23 mouse cellular contexts compared by ENCODE assay signal in the genomic region with DNA sequence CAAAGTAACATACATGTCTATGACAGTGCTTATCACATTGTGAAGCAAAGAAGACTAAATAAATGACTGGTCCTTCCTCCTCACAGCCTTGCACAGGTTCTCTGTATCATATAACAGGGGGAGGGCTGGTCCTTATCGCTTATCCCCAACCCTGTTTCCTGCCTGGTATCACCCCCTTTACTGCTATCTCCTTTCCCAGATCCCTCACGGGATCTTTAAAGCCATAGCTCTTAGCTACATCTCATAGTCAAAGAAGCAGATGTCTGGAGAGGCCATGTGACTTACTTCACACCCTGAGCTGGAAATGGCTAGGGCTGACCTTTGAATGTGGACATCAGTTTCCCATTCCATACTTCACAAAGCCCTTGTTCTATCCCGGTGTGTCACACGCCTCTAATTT. TPM values are rescaled to one million over a fixed set of nuclear protein-coding genes. Genes with fewer than 3 reads are reported as not detected.
"Had no signal": no experiment of that assay in that cellular context is flagged by ENCODE, and none has a peak within 500 bp of the region (broad histone marks: within the 10 kb centered on the region; RNA-seq: fewer than 3 reads in every experiment).

No protein-coding gene starts in this region.

- H3K4me1 ChIP-seq: kidney, embryonic 15.5 days; limb, embryonic 15.5 days; midbrain, embryonic 12.5 days; neural tube, embryonic 15.5 days had no signal

- H3K9me3 ChIP-seq: kidney, embryonic 15.5 days; limb, embryonic 15.5 days; megakaryocyte, embryonic 14.5 days; midbrain, embryonic 12.5 days; neural tube, embryonic 15.5 days had no signal

- H3K4me2 ChIP-seq: kidney, embryonic 15.5 days; limb, embryonic 15.5 days; lung, embryonic 14.5 days; midbrain, embryonic 12.5 days; neural tube, embryonic 15.5 days had no signal

- DNase-seq: kidney, adult 18-20 months; kidney, postnatal 14 days; lung, embryonic 14.5 days; lung, postnatal 10 days; lung, postnatal 4 days; right cerebral cortex, adult 18-20 months; right cerebral cortex, postnatal 25 days; thymus, postnatal 36 days had no signal

- H3K9ac ChIP-seq: kidney, embryonic 15.5 days; limb, embryonic 15.5 days; lung, embryonic 14.5 days; midbrain, embryonic 12.5 days; neural tube, embryonic 15.5 days had no signal

- H3K27ac ChIP-seq: kidney, embryonic 15.5 days; left cerebral cortex, adult 2 months; limb, embryonic 15.5 days; midbrain, embryonic 12.5 days; neural tube, embryonic 15.5 days had no signal

- H3K4me3 ChIP-seq: kidney, embryonic 15.5 days; left cerebral cortex, adult 2 months; limb, embryonic 15.5 days; megakaryocyte, embryonic 14.5 days; midbrain, embryonic 12.5 days; myocyte; neural tube, embryonic 15.5 days had no signal

- H3K27me3 ChIP-seq: kidney, embryonic 15.5 days; limb, embryonic 15.5 days; midbrain, embryonic 12.5 days; neural tube, embryonic 15.5 days had no signal

RNA-seq across cellular contexts. Expression of gene Spink8, which starts 13.7 kb away (rescaled TPM):
- polyA plus RNA-seq: intestine, embryonic 14.5 days; large intestine, adult 2 months; limb, embryonic 11.5 days; lung, embryonic 14.5 days; midbrain, embryonic 12.5 days; midbrain, postnatal 0 days; myocyte; neural tube, embryonic 11.5 days; small intestine, adult 2 months had no signal

RNA-seq across cellular contexts. Expression of gene Camp, which starts 23.7 kb away (rescaled TPM):
- polyA plus RNA-seq: lung, embryonic 14.5 days; myocyte; small intestine, adult 2 months had no signal

RNA-seq across cellular contexts. Expression of gene Fbxw27, which starts 35.3 kb away (rescaled TPM):
- polyA plus RNA-seq: intestine, embryonic 14.5 days; kidney, embryonic 15.5 days; large intestine, adult 2 months; limb, embryonic 11.5 days; limb, embryonic 15.5 days; midbrain, embryonic 12.5 days; midbrain, postnatal 0 days; myocyte; neural tube, embryonic 11.5 days; neural tube, embryonic 15.5 days; small intestine, adult 2 months; stomach, embryonic 16.5 days; thymus, postnatal 0 days had no signal
